Mouse (Mus musculus) heart, embryonic 15.5 days (tissue): ENCODE measurements around the gene Rbl1. TPM values are rescaled to one million over a fixed set of nuclear protein-coding genes. Genes with fewer than 3 reads are reported as not detected.
"Not testable (repeated sequence)": the region's sequence is repeated elsewhere in the genome, so short reads cannot be mapped to it uniquely, and the experiment has no call there.

Experiments used
- ATAC-seq: fragments of 200-750 bp; cut with Nextera tagmentation; replicated peaks from 2 replicates; pipeline ENCODE4 v1.8.0; 2017; ENCODE audit warnings: low read depth, moderate TSS enrichment; ENCODE audit not compliant: insufficient number of reproducible peaks, insufficient read depth, low FRiP score
- H3K27ac ChIP-seq: fragments of 300-500 bp; sonication (generic); 2 replicates; pipeline ENCODE4 v1.5.1; 2015; ENCODE audit warnings: mild to moderate bottlenecking, inconsistent platforms
- H3K27me3 ChIP-seq: fragments of 300-500 bp; sonication (generic); 2 replicates; pipeline ENCODE4 v1.6.1; 2015; ENCODE audit warnings: inconsistent platforms
- H3K36me3 ChIP-seq: fragments of 300-500 bp; sonication (generic); 2 replicates; pipeline ENCODE4 v1.6.1; 2015; ENCODE audit warnings: mild to moderate bottlenecking, inconsistent platforms
- H3K4me1 ChIP-seq: fragments of 300-500 bp; sonication (generic); replicated peaks from 2 replicates; pipeline ENCODE4 v1.6.1; 2015; ENCODE audit warnings: inconsistent platforms
- H3K4me2 ChIP-seq: fragments of 300-500 bp; sonication (generic); 2 replicates; pipeline ENCODE4 v1.6.1; 2015; ENCODE audit warnings: inconsistent platforms, mild to moderate bottlenecking, moderate library complexity
- H3K4me3 ChIP-seq: fragments of 300-500 bp; sonication (generic); 2 replicates; pipeline ENCODE4 v1.5.1; 2015; ENCODE audit warnings: mild to moderate bottlenecking, inconsistent platforms
- H3K9ac ChIP-seq: fragments of 300-500 bp; sonication (generic); 2 replicates; pipeline ENCODE4 v1.6.1; 2015; ENCODE audit warnings: mild to moderate bottlenecking, inconsistent platforms
- H3K9me3 ChIP-seq: fragments of 300-500 bp; sonication (generic); replicated peaks from 2 replicates; pipeline ENCODE4 v1.6.1; 2016; ENCODE audit warnings: inconsistent platforms
- WGBS: fragments of 180-500 bp; shearing (Covaris S2); methylation state at CpG from one replicate; pipeline ENCODE4 v1.1.7; 2015; ENCODE audit warnings: mixed read lengths; 5-methylcytosine and 5-hydroxymethylcytosine counted together
- polyA plus RNA-seq: library from polyadenylated mRNA; unstranded; fragments of >200 nt; fragmentation: Nextera tagmentation; extraction: Ambion mirVana; gene quantifications from 2 replicates; pipeline ENCODE4 v1.2.1, GENCODE M21; 2015

Rbl1 gene
- polyA plus RNA-seq, 1 experiment from 2014 or later, result 14.9 TPM

DNA sequence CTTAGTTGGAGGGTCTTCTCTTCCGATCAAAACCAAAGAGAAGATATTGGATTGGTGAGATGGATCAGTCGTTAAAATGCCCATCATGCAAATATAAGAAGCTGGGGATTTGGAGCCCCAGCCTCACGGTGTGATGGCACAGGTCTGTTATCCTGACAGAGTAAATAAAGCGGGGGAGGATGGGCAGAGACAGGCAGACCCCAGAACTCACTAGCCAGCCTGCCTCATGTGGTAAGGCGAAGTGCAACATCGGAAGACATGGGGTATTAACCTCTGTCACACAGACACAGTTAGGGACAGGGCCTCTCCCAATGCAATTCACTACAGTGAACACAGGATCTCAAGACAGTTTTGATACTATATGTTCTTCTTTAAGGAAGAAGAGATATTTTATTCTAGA, 33.7 kb downstream of the Rbl1 start:
- peaks cover 40% of the 10 kb centered on the region for H3K36me3 ChIP-seq
- H3K9me3 ChIP-seq, result no peaks in the 10 kb centered on the region
- H3K4me3 ChIP-seq, result no peak overlapping the region
- no peak overlapping the region for H3K4me2 ChIP-seq
- no peak for ATAC-seq
- no peaks in the 10 kb centered on the region for H3K27me3 ChIP-seq
- 65% methylated on average over 6 of the region's 6 CpGs for WGBS
- H3K27ac ChIP-seq, result no peak overlapping the region
- no peaks in the 10 kb centered on the region for H3K4me1 ChIP-seq
- H3K9ac ChIP-seq, result no peak overlapping the region

GRCm38 (mm10) chr2:157170166-157170565, 34.2 kb downstream of the Rbl1 start:
- Histone ChIP-seq H3K36me3 (peaks cover 36% of the 10 kb centered on the region), H3K4me3 (no peak overlapping the region), H3K9me3 (no peaks in the 10 kb centered on the region), H3K9ac (no peak overlapping the region), H3K27ac (no peak overlapping the region), H3K4me1 (no peaks in the 10 kb centered on the region), H3K27me3 (no peaks in the 10 kb centered on the region), H3K4me2 (no peak overlapping the region)
- peak; percentile 58; the same call in 1 of the 2 replicates for ATAC-seq
- WGBS, result 35% methylated on average over 5 of the region's 5 CpGs

- ATAC-seq, result no peak
- Histone ChIP-seq H3K27ac (no peak overlapping the region), H3K9me3 (no peaks in the 10 kb centered on the region), H3K36me3 (peaks cover 31% of the 10 kb centered on the region), H3K4me1 (no peaks in the 10 kb centered on the region), H3K4me2 (no peak overlapping the region), H3K9ac (no peak overlapping the region), H3K27me3 (no peaks in the 10 kb centered on the region), H3K4me3 (no peak overlapping the region)
- WGBS, result 93% methylated on average over 12 of the region's 12 CpGs
Measured at GRCm38 (mm10) chr2:157166371-157167080, 37.8 kb downstream of the Rbl1 start.

DNA sequence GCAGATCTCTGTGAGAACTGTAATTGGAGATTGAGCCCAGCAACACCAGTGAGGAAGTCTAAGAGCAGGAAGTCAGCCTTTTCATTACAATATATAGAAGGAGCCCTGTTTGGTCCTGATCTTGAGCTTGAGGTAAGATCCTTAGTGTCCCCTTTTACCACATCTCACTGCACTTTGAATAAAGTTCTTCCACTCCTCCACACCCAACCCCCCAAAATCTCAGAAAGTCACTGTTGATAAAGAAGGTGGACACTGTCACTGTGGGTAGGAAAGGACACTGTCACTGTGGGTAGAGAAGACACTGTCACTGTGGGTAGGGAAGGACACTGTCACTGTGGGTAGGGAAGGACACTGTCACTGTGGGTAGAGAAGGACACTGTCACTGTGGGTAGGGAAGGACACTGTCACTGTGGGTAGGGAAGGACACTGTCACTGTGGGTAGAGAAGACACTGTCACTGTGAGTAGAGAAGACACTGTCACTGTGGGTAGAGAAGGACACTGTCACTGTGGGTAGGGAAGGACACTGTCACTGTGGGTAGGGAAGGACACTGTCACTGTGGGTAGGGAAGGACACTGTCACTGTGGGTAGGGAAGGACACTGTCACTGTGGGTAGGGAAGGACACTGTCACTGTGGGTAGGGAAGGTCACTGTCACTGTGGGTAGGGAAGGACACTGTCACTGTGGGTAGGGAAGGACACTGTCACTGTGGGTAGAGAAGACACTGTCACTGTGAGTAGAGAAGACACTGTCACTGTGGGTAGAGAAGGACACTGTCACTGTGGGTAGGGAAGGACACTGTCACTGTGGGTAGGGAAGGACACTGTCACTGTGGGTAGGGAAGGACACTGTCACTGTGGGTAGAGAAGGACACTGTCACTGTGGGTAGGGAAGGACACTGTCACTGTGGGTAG, 38.8 kb downstream of the Rbl1 start:
- peaks cover 37% of the 10 kb centered on the region for H3K36me3 ChIP-seq
- H3K9me3 ChIP-seq, H3K9ac ChIP-seq, H3K4me2 ChIP-seq, ATAC-seq, H3K4me1 ChIP-seq, H3K27me3 ChIP-seq, H3K4me3 ChIP-seq, H3K27ac ChIP-seq: not testable (repeated sequence)

DNA sequence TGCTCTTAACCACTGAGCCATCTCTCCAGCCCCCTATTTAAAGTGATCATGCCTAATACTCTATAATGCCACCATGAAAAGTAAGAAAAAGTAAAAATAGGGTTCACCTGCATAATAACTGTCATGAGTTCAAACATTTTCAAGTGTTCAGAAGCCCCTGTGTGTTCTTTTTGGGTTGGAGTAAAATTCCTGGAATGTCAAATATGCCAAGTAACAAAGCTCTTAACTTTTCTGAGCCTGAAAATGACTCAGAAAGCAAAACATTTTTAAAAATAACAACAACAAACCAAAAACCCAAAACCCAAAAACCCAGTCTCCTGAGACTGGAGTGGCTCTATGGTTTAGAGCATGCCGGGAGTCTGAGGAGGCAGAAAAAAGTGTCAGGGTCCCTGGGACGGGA, 40.2 kb downstream of the Rbl1 start:
- Histone ChIP-seq H3K4me1 (no peaks in the 10 kb centered on the region), H3K4me2 (no peak overlapping the region), H3K27me3 (no peaks in the 10 kb centered on the region), H3K36me3 (peaks cover 46% of the 10 kb centered on the region), H3K4me3 (no peak overlapping the region), H3K9ac (no peak overlapping the region), H3K27ac (no peak overlapping the region), H3K9me3 (no peaks in the 10 kb centered on the region)
- 82% methylated on average over 2 of the region's 2 CpGs for WGBS
- ATAC-seq, result no peak

DNA sequence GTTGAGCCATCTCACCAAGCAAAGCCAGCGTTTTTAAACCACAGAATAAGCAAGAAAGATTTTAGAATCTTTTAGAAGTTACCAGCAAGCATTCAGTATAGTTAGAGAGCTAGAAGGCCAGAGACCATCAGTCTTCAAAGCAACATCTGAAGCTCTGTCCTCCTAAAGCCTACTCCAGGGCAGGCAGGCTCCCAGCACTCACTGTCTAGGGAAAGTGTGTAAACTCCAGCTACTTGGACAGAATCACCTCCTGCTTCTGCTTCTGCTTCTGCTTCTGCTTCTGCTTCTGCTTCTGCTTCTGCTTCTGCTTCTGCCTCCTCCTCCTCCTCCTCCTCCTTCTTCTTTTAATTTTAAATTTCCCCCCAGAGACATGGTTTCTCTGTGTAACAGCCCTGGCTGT, 48.3 kb downstream of the Rbl1 start:
- no peak overlapping the region for H3K4me2 ChIP-seq
- no peak overlapping the region for H3K4me3 ChIP-seq
- no peak overlapping the region for H3K9ac ChIP-seq
- no peaks in the 10 kb centered on the region for H3K27me3 ChIP-seq
- H3K27ac ChIP-seq, result no peak overlapping the region
- ATAC-seq, result no peak
- 86% methylated on average over 1 of the region's 1 CpGs for WGBS
- H3K9me3 ChIP-seq, result no peaks in the 10 kb centered on the region
- peaks cover 56% of the 10 kb centered on the region for H3K36me3 ChIP-seq
- H3K4me1 ChIP-seq, result no peaks in the 10 kb centered on the region

DNA sequence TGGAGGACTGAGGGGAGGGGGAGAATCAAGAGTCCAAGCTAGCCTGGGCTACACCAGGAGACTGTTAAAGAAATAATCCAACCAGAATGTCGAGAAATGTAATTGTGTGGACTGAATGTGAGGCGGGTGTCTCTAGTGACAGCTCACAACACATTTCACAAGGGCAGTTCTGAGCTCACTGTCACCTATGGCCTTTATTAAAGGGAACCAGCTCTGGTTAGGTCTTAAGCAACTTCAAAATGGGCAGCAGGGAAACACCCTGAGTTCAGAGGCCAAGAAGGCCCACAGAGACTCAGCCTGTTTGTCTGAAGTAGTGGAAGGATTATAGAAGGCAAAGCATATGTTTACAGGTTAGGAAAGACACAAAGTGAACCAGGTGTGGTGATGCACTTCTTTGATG, 51.1 kb downstream of the Rbl1 start:
- no peak for ATAC-seq
- Histone ChIP-seq H3K4me3 (no peak overlapping the region), H3K4me1 (no peaks in the 10 kb centered on the region), H3K36me3 (peaks cover 49% of the 10 kb centered on the region), H3K27ac (no peak overlapping the region), H3K9ac (no peak overlapping the region), H3K4me2 (no peak overlapping the region), H3K27me3 (no peaks in the 10 kb centered on the region), H3K9me3 (no peaks in the 10 kb centered on the region)
- WGBS, result 82% methylated on average over 2 of the region's 2 CpGs

DNA sequence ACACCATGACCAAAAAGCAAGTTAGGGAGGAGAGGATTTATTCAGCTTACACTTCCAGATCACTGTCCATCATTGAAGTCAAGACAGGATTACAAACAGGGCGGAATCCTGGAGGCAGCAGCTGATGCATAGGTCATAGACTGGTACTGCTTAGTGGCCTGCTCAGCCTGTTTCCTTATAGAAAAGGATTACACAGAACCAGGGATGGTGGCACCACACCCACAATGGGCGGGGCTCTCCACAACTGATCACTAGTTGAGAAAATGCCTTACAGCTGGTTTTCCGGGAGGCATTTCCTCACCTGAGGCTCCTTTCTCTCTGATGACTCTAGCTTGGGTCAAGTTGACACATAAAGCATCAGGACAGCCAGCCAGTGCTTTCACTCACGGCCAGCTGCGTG, 55.9 kb downstream of the Rbl1 start:
- H3K9ac ChIP-seq, result no peak overlapping the region
- H3K27me3 ChIP-seq, result no peaks in the 10 kb centered on the region
- 93% methylated on average over 5 of the region's 5 CpGs for WGBS
- no peaks in the 10 kb centered on the region for H3K9me3 ChIP-seq
- no peak for ATAC-seq
- peaks cover 46% of the 10 kb centered on the region for H3K36me3 ChIP-seq
- H3K27ac ChIP-seq, result no peak overlapping the region
- no peak overlapping the region for H3K4me2 ChIP-seq
- H3K4me3 ChIP-seq, result no peak overlapping the region
- H3K4me1 ChIP-seq, result no peaks in the 10 kb centered on the region

DNA sequence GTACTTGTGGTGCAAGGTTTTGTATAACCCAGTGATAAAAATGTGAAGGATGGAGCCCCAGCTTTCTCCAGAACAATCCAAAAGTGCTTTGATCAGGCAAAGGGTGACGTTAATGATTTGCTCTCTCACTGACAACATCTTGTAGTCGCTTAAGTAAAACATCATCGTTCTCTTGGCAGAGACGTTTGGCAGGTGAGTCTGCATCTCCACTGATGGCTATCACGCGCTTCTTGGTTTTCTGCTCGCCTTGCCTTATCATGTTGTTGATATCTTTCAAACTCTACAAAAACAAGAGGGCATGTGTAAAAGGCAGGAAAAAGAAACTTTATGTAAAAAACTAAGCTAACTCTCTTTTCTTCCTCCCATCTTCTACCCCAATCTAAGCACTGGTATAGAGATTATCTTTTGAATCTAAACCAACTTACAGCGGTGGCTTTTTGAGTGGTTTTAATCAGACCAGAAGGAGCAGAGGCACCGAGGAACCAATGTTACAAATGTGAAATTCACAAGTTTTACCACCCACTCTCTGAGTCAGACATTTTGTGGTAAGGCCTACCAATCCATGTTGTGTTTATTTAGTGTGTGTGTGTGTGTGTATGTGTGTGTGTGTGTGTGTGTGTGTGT, 56.8 kb downstream of the Rbl1 start:
- Histone ChIP-seq H3K9ac (no peak overlapping the region), H3K4me3 (no peak overlapping the region), H3K27ac (no peak overlapping the region), H3K4me2 (no peak overlapping the region), H3K4me1 (no peaks in the 10 kb centered on the region), H3K27me3 (no peaks in the 10 kb centered on the region), H3K36me3 (peaks cover 43% of the 10 kb centered on the region), H3K9me3 (no peaks in the 10 kb centered on the region)
- 82% methylated on average over 9 of the region's 9 CpGs for whole genome bisulfite sequencing
- no peak for ATAC-seq

DNA sequence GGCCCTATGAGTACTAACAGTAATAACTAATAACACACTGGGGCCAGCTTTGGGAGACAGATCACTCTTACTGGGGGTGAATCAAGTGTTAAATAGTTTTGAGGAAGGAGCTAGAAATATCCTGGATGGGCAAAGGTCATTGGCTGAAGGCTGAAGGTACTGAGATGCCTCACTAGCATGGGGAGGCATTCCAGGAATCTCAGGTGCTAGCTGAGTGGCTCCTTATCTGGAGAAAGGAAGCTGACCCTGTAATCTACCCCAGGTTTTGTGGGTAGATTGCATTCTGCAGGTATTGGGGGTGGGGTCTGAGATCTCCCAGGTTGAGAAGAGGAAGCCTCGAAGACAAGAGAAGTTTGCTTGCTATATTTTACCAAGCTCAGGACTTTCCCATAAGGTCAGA, 59.2 kb downstream of the Rbl1 start:
- Histone ChIP-seq H3K4me2 (no peak overlapping the region), H3K4me3 (no peak overlapping the region), H3K36me3 (peaks cover 22% of the 10 kb centered on the region), H3K9me3 (0 out of 2 replicates have a peak, but pooled peaks cover 2% of the 10 kb centered on the region), H3K27me3 (no peaks in the 10 kb centered on the region), H3K4me1 (no peaks in the 10 kb centered on the region), H3K9ac (no peak overlapping the region), H3K27ac (no peak overlapping the region)
- WGBS, result 66% methylated on average over 1 of the region's 1 CpGs
- no peak for ATAC-seq

DNA sequence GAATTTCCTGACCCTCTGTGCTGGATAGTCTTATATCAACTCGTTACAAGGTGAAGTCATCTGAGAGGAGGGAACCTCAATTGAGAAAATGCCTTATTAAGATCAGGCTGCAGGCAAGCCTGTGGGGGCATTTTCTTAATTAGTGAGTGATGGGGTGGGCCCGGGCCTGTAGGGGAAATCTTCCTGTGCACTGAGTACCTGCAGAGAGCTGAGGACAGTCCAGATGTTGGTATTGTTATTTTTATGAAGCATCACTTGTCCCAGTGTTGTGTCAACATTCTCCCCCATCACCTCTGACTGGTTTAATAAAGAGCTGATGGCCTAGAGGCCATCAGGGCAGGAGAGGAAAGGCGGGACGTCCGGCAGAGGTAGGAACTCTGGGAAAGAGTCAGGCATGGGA, 60.2 kb downstream of the Rbl1 start:
- no peaks in the 10 kb centered on the region for H3K4me1 ChIP-seq
- no peak overlapping the region for H3K27ac ChIP-seq
- H3K4me3 ChIP-seq, result no peak overlapping the region
- peaks cover 11% of the 10 kb centered on the region for H3K36me3 ChIP-seq
- H3K27me3 ChIP-seq, result no peaks in the 10 kb centered on the region
- no peak for ATAC-seq
- H3K9me3 ChIP-seq, result 0 out of 2 replicates have a peak, but pooled peaks cover 7% of the 10 kb centered on the region
- no peak overlapping the region for H3K9ac ChIP-seq
- H3K4me2 ChIP-seq, result no peak overlapping the region
- 82% methylated on average over 5 of the region's 5 CpGs for WGBS
